Mouse (Mus musculus) NIH3T3 (cell line): ENCODE data around the gene Tprkb.
A peak's percentile ranks its signal among the peaks of the same experiment; 100 is the strongest.
"Not testable (repeated sequence)": the region's sequence is repeated elsewhere in the genome, so short reads cannot be mapped to it uniquely, and the experiment has no call there.

Experiments used
- DNase-seq: peaks from one replicate; pipeline ENCODE4 v3.0.0-alpha.2; 2012; ENCODE audit warnings: low read depth

Tprkb gene

DNA sequence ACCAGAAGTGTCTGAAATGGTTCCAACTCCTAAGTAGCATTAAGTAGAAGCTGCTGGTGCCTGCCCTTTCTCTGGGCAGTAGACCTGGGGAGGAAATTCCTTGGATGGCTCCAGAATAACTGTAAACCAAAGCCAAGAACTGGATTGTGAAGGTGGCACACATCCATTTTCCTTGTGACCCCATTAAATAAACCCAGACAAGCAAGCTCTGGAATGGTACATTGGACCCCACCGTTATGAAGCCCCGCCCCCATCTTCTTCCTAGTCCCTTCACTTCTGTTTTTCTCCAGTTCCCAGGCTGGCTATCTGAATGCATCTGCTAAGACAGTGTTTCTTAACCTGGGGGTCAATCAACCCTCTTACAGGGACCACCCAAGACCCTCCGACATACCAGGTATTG, at the start of gene Tprkb:
Gene Tprkb, plus strand, starts transcription at position 279 of the 400 bp plus-strand sequence.
- peak; percentile 12 for DNase-seq

GRCm38 (mm10) chr6:85862565-85862964, 49.1 kb upstream of the Tprkb start:
- DNase-seq = no peak

- DNase-seq = no peak
Observed at GRCm38 (mm10) chr6:85863136-85863535, 48.5 kb upstream of the Tprkb start.

GRCm38 (mm10) chr6:85863840-85864239, 47.8 kb upstream of the Tprkb start:
- no peak for DNase-seq

GRCm38 (mm10) chr6:85864900-85865639, 46.6 kb upstream of the Tprkb start:
- peak; percentile 39 for DNase-seq

DNA sequence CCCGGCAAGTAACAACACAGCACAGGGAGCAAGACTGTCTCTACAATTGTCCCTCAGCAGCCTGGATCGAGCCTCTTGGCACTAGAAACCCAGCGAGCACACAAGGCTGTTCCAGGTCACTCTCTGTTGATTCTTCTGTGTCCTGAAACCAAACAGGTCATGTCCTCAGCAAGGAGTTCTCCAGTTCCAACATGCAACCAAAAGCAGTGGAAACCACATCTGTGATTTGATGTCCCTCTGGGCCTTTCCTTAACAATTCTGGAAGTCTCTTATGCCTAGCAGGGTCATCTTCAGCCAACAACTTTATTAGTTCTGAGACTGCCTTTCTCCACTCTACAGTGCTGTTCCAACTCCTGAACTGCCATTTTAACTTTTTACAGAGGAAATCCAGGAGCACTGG, 45.5 kb upstream of the Tprkb start:
- not testable (repeated sequence) for DNase-seq

DNA sequence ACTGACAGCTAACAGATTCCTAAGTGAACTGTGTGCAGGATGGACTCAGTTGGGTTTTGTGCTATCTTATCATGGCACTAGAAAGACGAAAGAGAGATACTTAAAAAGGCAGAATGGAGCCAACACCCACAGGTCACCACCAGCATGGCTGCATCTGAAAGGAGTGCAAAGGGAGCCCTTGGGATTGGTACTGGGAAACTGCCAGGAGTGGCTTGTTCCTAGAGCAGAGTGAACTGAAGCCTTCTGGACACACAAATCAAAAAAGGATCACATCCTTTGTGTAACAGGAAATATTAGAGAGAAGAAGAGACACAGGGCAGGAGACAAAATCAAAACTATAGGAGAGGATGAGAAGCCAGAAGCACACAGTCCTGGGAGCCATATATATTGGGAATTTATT, 44.7 kb upstream of the Tprkb start:
- DNase-seq = not testable (repeated sequence)

DNA sequence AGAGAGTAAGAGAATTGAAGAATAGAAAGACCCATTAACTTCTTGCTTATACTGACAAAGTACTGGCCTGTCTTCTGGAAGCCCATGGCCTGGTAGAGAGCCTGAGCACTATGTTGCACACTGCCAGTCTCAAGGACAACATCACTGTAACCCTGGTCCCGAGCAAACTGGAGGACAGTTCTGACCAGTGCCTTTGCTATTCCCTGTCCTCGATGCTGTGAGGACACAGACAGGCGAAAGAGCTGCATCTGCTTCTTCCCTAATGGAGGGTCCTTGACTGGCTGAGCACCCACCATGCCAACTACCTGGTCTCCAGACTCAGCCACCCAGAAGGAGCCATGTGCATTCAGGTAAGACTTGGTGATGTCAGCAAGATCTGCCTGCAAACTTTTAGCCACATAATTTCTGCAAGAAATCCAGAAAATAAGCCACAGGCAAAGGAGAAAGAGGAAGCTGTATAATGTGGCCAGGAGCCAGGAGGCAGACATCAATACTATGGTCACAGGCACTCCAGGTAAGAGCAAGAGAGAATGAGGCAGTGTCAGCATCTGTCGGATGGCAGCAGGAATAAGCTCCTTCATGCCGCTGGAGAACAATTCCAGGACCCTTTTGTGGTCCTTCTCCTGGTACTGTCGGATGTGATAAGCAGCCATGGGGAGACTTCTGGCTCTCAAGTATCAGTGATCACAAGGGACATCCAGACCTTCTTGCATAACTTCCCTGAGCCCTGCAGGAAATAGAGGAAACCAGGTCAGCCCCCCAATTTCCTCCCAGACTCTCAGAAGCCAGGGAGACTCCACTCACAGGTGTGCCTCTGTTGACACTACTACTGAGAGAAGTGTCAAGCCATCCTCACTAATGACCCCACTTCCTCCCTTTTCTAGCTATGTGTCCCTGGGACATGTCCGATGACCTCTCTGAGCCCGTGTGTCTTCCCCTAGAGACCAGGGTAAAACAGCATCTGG, 43.7 kb upstream of the Tprkb start:
- no peak for DNase-seq

DNA sequence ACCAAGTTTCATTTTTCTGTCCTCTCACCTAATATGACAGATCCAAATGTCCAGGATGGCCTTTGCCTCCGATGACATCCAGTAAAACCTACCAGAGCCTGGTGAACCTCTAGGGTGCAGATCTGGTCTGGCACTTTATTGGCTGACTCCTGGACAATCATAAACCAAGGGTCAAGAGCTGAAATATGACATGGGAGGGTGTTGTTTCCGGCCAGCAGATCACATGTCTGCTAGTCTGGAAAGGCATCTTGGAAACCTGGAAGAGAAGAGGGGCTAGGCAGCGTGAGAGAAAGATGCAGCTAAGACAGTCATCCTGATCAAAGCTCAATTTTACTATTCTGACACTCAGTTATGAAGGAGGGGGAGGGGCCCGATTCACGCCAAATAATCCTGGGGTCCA, 42.7 kb upstream of the Tprkb start, which contains the start of gene Nat8f2:
Gene Nat8f2, minus strand, starts transcription at position 153 of the 400 bp plus-strand sequence.
- not testable (repeated sequence) for DNase-seq

DNA sequence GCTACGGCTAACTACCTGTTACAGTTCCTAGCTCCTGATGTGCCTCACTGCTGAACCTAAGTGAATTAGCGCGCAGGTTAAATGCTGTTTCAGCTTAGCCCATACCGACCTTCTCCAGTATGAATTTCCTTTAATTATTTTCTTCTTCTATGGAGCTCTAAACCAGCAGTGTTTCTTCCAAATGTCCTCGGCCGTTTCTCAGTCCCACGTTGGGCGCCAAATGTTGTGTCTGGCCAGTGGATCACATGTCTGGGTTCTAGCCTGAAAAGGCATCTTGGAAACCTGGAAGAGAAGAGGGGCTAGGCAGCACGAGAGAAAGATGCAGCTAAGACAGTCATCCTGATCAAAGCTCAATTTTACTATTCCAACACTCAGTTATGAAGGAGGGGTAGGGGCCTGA, 28.4 kb upstream of the Tprkb start:
- not testable (repeated sequence) for DNase-seq

DNA sequence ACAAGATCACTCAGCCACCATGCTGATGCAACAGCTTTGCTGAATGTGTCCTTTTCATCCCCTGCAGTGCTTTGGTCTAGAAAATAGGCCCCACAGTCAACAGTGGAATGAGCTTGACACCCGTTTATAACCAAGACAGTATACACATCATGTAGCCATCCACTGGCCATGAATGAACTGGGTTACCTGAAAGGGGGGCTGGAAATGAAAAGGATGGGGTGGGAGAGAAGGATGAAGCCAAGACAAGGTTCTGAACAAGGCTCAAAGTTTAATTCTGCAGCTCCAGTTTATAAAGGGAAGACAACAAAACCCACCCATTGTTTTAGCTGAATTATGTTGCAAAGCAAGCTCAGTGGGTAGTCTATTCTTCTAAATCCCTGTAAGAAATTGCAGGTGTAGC, 27.4 kb upstream of the Tprkb start:
- no peak for DNase-seq

DNA sequence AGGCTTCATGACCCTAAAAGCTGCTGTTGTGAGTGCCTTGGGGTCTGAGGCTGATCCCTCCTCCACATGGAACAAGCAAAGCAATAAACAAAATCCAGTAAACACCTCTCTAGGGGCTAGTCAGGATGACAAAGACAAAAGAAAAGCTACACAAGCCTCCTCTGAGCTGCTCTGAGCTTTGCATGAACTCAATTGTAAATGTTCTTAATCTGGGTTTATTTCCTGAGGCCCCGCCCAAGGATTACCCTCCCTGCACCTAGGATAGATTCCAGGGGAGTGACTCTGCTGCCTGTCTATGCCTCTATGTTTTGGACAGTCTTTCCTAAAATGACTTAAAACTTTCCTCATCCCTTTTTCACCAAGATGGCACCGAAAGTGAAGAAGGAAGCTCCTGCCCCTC, 22.7 kb upstream of the Tprkb start:
- DNase-seq = no peak

DNA sequence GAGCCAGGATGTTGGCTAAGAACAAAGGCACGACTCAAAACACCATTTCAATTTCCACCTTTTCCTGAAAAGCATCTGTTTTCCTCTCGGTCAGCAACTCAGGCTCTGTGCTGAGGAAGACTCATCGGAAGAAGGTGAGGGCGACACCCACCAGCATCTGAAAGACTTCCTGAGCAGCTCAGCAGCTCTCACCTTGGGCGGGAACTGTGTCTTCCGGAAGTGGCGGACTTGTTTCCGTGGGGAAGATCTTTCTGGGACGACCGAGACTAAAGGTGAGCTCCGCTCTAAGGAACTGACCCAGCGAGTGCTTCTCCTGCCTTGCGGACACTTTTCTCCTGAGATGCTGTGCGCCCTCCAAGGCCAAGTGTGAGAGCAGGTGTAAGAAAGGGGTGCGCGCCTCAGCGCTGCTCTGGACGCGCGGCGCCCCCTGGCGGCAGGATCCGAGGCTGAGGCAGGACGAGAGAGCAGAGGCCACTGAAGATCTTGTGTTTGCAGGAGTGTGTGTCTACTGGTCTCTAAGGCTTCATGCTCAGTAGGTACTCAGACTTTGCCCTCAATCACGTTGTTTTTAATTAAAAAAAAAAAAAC, 16.5 kb upstream of the Tprkb start:
- DNase-seq = peak; percentile 20

- DNase-seq = not testable (repeated sequence)
Observed at GRCm38 (mm10) chr6:85898596-85899475, 12.8 kb upstream of the Tprkb start.

DNA sequence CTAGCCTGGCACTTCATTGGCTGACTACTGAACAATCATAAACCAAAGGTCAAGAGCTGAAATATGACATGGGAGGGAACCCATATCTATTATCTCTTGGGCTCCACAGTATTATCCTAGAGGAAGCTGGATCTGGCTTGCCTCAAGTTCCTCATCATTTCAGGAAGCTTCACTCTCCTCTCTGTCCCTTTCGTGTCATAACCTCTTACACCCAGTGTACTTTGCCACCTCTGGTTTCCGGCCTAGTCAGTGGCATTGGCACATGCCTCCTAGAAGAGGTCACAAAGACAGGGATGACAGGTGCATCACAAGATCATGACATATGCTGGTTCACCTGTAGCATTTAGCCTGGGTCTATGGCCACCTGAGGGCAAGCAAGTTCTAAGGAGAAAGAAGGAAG, 9.4 kb upstream of the Tprkb start:
- no peak for DNase-seq

- DNase-seq = peak; percentile 30
Observed at GRCm38 (mm10) chr6:85904642-85905061, 7.0 kb upstream of the Tprkb start, which contains the start of gene Nat8f4. Gene Nat8f4 (minus strand): TSS chr6:85904884.

DNA sequence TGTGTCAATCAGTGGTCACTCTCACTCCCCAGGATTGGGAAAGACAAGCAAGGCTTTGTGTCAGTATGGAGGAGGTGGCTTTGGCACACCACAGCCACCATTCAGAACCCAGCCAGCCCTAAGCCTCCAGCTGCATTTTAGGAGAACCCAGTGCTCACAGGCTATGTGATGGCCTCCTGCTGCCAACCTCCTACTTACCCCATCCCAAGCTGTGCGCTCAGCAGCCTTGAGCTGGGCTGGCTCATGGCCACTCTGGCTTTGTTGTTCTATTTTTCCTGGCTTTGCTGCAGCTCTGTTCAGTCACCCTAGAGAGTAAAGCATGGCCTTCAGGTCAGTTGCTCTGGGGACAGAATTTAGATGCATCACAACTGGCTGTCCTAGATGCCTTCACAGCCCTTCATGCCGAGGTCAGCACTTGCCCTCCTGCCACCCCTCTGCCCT, 4.7 kb upstream of the Tprkb start:
- peak; percentile 22 for DNase-seq

GRCm38 (mm10) chr6:85908341-85908740, 3.3 kb upstream of the Tprkb start:
- no peak for DNase-seq

- DNase-seq = no peak
Observed at GRCm38 (mm10) chr6:85909704-85910103, 2.0 kb upstream of the Tprkb start.

DNA sequence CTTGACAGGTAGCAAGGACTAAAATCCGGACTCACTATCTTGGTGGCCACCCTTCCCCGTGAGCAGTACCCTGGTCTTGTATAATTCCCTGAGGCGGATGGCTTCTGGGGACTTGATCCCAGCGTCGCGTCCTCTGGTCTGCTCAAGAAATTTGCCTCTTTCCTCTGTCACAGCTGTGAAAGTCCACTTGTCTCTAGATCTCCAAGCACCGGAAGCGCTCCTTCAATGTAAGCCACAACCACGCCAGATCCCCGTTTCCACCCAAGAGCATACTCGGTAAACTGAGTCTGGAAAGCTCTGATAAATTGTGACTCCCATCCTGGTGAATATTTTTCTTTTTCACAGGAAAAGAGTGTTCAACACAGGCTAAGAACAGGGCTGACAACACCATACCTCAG, 3.5 kb downstream of the Tprkb start:
- DNase-seq = no peak
